Mouse (Mus musculus) A20 (cell line): ENCODE measurements around the gene Srebf1.
A peak's percentile ranks its signal among the peaks of the same experiment; 100 is the strongest.

ENCODE experiments used
- DNase-seq: peaks from one replicate; pipeline ENCODE4 v3.0.0-alpha.2; 2011; ENCODE audit warnings: low read depth, low spot score

Srebf1 gene

GRCm38 (mm10) chr11:60235351-60235750 lies 13.0 kb upstream of the Srebf1 start:
- DNase-seq = no peak

GRCm38 (mm10) chr11:60233235-60233634 lies 10.9 kb upstream of the Srebf1 start:
- no peak for DNase-seq

- no peak for DNase-seq
Measured at GRCm38 (mm10) chr11:60232441-60233058, 10.2 kb upstream of the Srebf1 start.

- no peak for DNase-seq
Measured at GRCm38 (mm10) chr11:60231951-60232350, 9.6 kb upstream of the Srebf1 start.

- DNase-seq = no peak
Measured at GRCm38 (mm10) chr11:60231326-60231725, 8.9 kb upstream of the Srebf1 start.

- DNase-seq = no peak
Measured at GRCm38 (mm10) chr11:60230512-60230911, 8.1 kb upstream of the Srebf1 start.

GRCm38 (mm10) chr11:60229821-60230220 lies 7.4 kb upstream of the Srebf1 start:
- no peak for DNase-seq

- DNase-seq = no peak
Measured at GRCm38 (mm10) chr11:60228525-60228924, 6.1 kb upstream of the Srebf1 start.

- DNase-seq = no peak
Measured at GRCm38 (mm10) chr11:60225874-60226273, 3.5 kb upstream of the Srebf1 start.

GRCm38 (mm10) chr11:60224676-60225075 lies 2.3 kb upstream of the Srebf1 start:
- peak; percentile 37 for DNase-seq

GRCm38 (mm10) chr11:60222085-60222468 lies 304 bp downstream of the Srebf1 start:
- DNase-seq = no peak

GRCm38 (mm10) chr11:60221425-60221824 lies 956 bp downstream of the Srebf1 start:
- DNase-seq = peak; percentile 58

- DNase-seq = peak; percentile 96
Measured at GRCm38 (mm10) chr11:60220291-60220804, 2.0 kb downstream of the Srebf1 start.

GRCm38 (mm10) chr11:60219609-60220008 lies 2.8 kb downstream of the Srebf1 start:
- DNase-seq = peak; percentile 32

- DNase-seq = no peak
Measured at GRCm38 (mm10) chr11:60217467-60217866, 4.9 kb downstream of the Srebf1 start.

- no peak for DNase-seq
Measured at GRCm38 (mm10) chr11:60216671-60217070, 5.7 kb downstream of the Srebf1 start.

- no peak for DNase-seq
Measured at GRCm38 (mm10) chr11:60213266-60213665, 9.1 kb downstream of the Srebf1 start.

- peak; percentile 19 for DNase-seq
Measured at GRCm38 (mm10) chr11:60211761-60212160, 10.6 kb downstream of the Srebf1 start.

- DNase-seq = no peak
Measured at GRCm38 (mm10) chr11:60211152-60211551, 11.2 kb downstream of the Srebf1 start.

GRCm38 (mm10) chr11:60210305-60210724 lies 12.1 kb downstream of the Srebf1 start:
- DNase-seq = peak; percentile 97

GRCm38 (mm10) chr11:60209933-60210249 lies 12.5 kb downstream of the Srebf1 start:
- DNase-seq = no peak

- peak; percentile 48 for DNase-seq
Measured at GRCm38 (mm10) chr11:60209217-60209932, 13.0 kb downstream of the Srebf1 start.

- DNase-seq = no peak
Measured at GRCm38 (mm10) chr11:60208712-60209111, 13.7 kb downstream of the Srebf1 start.
